Mouse (Mus musculus) lung, adult 18-20 months (tissue): ENCODE measurements around the gene Mettl8.

Experiments used
- DNase-seq, 2 experiments: peaks; one replicate each; pipeline ENCODE4 v3.0.0; 2022; ENCODE audit warnings: mixed read lengths in 2 of 2

Mettl8 gene

DNA sequence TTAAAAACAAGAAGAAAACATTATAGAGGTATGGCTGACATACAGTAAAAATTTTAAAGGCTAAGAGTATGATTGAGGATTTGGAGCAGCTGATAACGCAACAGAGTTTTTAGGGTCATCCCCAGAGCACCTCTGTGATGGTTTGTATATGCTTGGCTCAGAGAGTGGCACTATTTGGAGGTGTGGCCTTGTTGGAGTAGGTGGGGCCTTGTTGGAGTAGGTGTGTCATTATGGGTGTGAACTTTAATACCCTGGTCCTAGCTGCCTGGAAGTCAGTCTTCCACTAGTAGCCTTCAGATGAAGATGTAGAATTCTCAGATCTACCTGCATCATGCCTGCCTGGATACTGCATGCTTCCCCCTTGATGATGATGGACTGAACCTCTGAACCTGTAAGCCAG is 131.3 kb downstream of the Mettl8 start:
- no peak for DNase-seq

DNA sequence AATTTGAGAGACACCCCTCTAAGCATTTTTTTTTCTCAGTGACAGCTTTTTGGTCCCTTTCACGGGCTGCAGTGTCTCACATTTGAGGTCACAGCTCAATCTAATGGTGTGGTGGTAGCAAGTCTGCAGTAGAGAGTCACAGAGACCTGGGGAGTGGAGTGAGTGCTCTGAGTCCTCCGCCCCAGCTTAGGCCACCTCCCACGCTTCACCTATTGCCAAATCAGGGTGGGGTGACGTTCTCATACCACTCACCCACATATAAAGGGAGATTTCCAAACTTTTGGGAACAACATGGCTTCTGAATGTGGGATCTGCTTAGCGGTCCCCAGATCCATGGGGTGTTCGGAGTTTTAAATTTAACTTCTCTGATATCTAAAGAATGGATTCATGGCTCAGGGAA is 132.6 kb downstream of the Mettl8 start:
- peak; percentile 57 to 63 for DNase-seq

DNA sequence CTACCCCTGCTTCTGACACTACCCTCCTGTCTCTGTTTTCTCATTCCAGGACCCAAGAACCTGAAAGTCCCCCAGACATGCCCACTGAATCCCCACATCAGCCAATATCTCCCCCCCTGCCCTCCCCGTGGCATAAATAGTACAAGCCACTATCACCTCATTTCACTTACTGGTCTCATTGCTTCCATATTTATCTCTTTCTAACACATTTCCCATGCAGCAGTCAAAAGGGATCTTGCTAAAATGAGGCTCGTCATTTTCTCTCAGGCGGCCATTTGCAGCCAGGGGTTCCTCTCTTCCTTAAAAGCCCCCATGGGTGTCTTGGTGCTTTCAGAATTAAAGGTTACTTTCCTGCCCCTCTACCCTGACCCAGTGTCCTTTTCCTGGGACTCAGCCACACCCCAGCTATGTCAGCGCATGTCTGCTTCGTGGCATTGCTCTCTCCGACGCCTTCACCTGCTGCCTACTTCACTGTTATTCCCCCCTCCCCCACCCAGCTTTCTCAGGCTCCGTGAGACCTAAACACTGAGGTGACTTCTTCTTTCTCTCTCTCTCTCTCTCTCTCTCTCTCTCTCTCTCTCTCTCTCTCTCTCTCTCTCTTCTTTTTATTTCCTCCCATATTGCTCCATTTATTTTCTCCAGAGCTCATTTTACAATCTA is 134.3 kb downstream of the Mettl8 start:
- DNase-seq, result no peak

DNA sequence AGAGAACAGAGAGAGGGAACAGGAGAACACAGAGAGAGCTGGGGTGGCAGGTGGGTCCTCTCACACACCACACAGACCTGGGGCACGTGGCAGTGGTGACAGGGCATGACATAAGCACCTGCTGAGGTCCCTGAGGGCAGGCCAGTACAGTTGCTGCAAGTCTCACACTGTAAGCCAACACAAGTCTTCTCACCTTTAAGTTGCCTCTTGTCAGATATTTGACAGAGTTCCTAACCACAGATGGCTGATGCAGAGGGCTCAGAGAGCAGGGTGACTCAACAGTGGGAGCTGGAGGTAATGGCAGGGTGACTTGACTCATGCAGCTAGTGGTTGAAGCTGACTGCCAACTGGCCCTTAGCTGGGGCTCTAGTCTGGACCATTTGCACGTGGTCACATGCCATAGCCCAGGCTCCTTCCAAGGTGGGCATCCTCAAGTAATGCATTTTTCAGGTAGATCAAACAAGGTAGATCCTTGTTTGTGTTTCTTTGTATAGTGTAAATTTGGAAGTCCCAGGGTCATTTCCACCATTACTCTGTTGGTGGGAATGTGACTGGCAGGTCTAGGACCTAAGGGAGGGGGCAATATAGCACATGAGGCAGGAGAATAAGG is 135.4 kb downstream of the Mettl8 start:
- DNase-seq, result no peak

DNA sequence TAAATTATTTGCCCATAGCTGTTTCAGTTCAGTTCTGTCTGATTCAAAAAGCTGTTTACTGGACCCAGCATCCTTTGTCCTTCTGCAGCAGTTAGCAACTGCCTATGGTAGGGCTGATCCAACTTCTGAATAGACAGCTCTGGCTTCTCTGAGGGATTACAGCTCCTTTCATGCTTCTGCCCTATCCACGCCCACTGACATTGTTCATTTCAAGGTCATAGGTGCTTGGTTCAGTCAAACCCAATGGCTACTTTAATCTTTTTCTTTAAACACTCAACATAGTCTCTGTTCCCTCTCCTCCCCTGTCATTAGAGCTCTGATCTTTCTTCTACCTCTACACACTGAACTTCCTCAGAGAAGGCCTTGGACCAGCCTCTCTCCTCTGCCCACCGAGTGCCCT is 136.9 kb downstream of the Mettl8 start:
- no peak for DNase-seq
